Mouse (Mus musculus) lung, postnatal 0 days (tissue): ENCODE results near the gene Hs1bp3. TPM values are rescaled to one million over a fixed set of nuclear protein-coding genes. Genes with fewer than 3 reads are reported as not detected.

ENCODE experiments used
- ATAC-seq: fragments of 200-750 bp; cut with Nextera tagmentation; 2 replicates; pipeline ENCODE4 v1.8.0; 2017; ENCODE audit warnings: moderate library complexity
- DNase-seq: peaks from one replicate; pipeline ENCODE4 v3.0.0-alpha.2; 2016; ENCODE audit warnings: low spot score
- H3K27ac ChIP-seq: fragments of 300-500 bp; sonication (generic); 2 replicates; pipeline ENCODE4 v1.5.1; 2014; ENCODE audit warnings: antibody characterized with exemption, mild to moderate bottlenecking, low read length, mixed read lengths
- H3K27me3 ChIP-seq: fragments of 300-500 bp; sonication (generic); replicated peaks from 2 replicates; pipeline ENCODE4 v1.6.1; 2014; ENCODE audit warnings: low read length, mixed read lengths; ENCODE audit not compliant: insufficient read depth
- H3K36me3 ChIP-seq: fragments of 300-500 bp; sonication (generic); 2 replicates; pipeline ENCODE4 v1.6.1; 2014; ENCODE audit warnings: low read length, mixed read lengths; ENCODE audit not compliant: insufficient read depth
- H3K4me1 ChIP-seq: fragments of 300-500 bp; sonication (generic); 2 replicates; pipeline ENCODE4 v1.6.1; 2014; ENCODE audit warnings: antibody characterized with exemption, low read depth, low read length, mixed read lengths; ENCODE audit not compliant: insufficient read depth
- H3K4me2 ChIP-seq: fragments of 300-500 bp; sonication (generic); replicated peaks from 2 replicates; pipeline ENCODE4 v1.6.1; 2014; ENCODE audit warnings: low read depth, mild to moderate bottlenecking, low read length, moderate library complexity, mixed read lengths
- H3K4me3 ChIP-seq: fragments of 300-500 bp; sonication (generic); 2 replicates; pipeline ENCODE4 v1.5.1; 2014; ENCODE audit warnings: low read depth, low read length
- H3K9ac ChIP-seq: fragments of 300-500 bp; sonication (generic); replicated peaks from 2 replicates; pipeline ENCODE4 v1.6.1; 2014; ENCODE audit warnings: low read depth, mild to moderate bottlenecking
- H3K9me3 ChIP-seq: fragments of 300-500 bp; sonication (generic); 2 replicates; pipeline ENCODE4 v1.6.1; 2016; ENCODE audit warnings: low read length, mixed read lengths
- CTCF ChIP-seq: IDR thresholded peaks from 2 replicates; pipeline ENCODE4 v1.5.1; 2016; ENCODE audit warnings: antibody characterized with exemption, mild to moderate bottlenecking
- EP300 ChIP-seq: IDR thresholded peaks from 2 replicates; pipeline ENCODE4 v1.6.1; 2016; ENCODE audit warnings: antibody characterized with exemption, mild to moderate bottlenecking, control low read depth
- WGBS: fragments of 180-500 bp; shearing (Covaris S2); extraction: QIAGEN DNeasy Blood & Tissue Kit; methylation state at CpG from one replicate; pipeline ENCODE4 v1.1.7; 2014; 5-methylcytosine and 5-hydroxymethylcytosine counted together
- polyA plus RNA-seq: library from polyadenylated mRNA; unstranded; fragments of >200 nt; fragmentation: Nextera tagmentation; extraction: Ambion mirVana; gene quantifications from 2 replicates; pipeline ENCODE4 v1.2.1, GENCODE M21; 2015

Gene Hs1bp3
- polyA plus RNA-seq, 1 experiment from 2014 or later = 8.7 TPM

GRCm38 (mm10) chr12:8371746-8372510 is 58.7 kb downstream of the Hs1bp3 start:
- H3K27ac ChIP-seq = no peak overlapping the region
- WGBS = 57% methylated on average over 5 of the region's 5 CpGs

GRCm38 (mm10) chr12:8372511-8373180 is 59.4 kb downstream of the Hs1bp3 start:
- DNase-seq = no peak
- Histone ChIP-seq H3K9ac (no peak overlapping the region), H3K4me2 (no peak overlapping the region), H3K9me3 (no peaks in the 10 kb centered on the region), H3K4me1 (no peaks in the 10 kb centered on the region), H3K4me3 (no peak overlapping the region), H3K27ac (no peak overlapping the region), H3K27me3 (no peaks in the 10 kb centered on the region), H3K36me3 (no peaks in the 10 kb centered on the region)
- no peak for ATAC-seq
- TF ChIP-seq CTCF = no peak
- no peak for TF ChIP-seq EP300
- WGBS = 74% methylated on average over 7 of the region's 7 CpGs

More at GRCm38 (mm10) chr12:8371746-8372510, 58.7 kb downstream of the Hs1bp3 start:
- DNase-seq = no peak
- H3K4me1 ChIP-seq = no peaks in the 10 kb centered on the region
- H3K27me3 ChIP-seq = no peaks in the 10 kb centered on the region
- no peak for TF ChIP-seq CTCF
- TF ChIP-seq EP300 = no peak
- ATAC-seq = peak; percentile 35; the same call in 1 of the 2 replicates
- no peak overlapping the region for H3K4me3 ChIP-seq
- no peaks in the 10 kb centered on the region for H3K9me3 ChIP-seq
- H3K36me3 ChIP-seq = no peaks in the 10 kb centered on the region
- no peak overlapping the region for H3K4me2 ChIP-seq
- H3K9ac ChIP-seq = no peak overlapping the region

GRCm38 (mm10) chr12:8373741-8374140 is 60.5 kb downstream of the Hs1bp3 start:
- Histone ChIP-seq H3K27me3 (no peaks in the 10 kb centered on the region), H3K36me3 (no peaks in the 10 kb centered on the region), H3K4me3 (no peak overlapping the region), H3K9ac (no peak overlapping the region), H3K4me1 (no peaks in the 10 kb centered on the region), H3K27ac (no peak overlapping the region), H3K9me3 (no peaks in the 10 kb centered on the region), H3K4me2 (no peak overlapping the region)
- DNase-seq = no peak
- no peak for ATAC-seq
- TF ChIP-seq CTCF (no peak), EP300 (no peak)
- 72% methylated on average over 5 of the region's 5 CpGs for WGBS

GRCm38 (mm10) chr12:8377169-8377568 is 63.9 kb downstream of the Hs1bp3 start:
- no peak for ATAC-seq
- H3K27ac ChIP-seq = no peak overlapping the region
- H3K4me3 ChIP-seq = no peak overlapping the region
- no peaks in the 10 kb centered on the region for H3K27me3 ChIP-seq
- no peak for DNase-seq
- H3K9me3 ChIP-seq = no peaks in the 10 kb centered on the region
- H3K36me3 ChIP-seq = no peaks in the 10 kb centered on the region
- H3K4me2 ChIP-seq = no peak overlapping the region
- H3K9ac ChIP-seq = no peak overlapping the region
- WGBS = 84% methylated on average over 1 of the region's 1 CpGs
- no peaks in the 10 kb centered on the region; the same call in 1 of the 2 replicates for H3K4me1 ChIP-seq
- TF ChIP-seq EP300 = no peak
- TF ChIP-seq CTCF = no peak

- no peak overlapping the region for H3K4me3 ChIP-seq
- H3K27me3 ChIP-seq = no peaks in the 10 kb centered on the region
- no peak for ATAC-seq
- no peak overlapping the region for H3K4me2 ChIP-seq
- TF ChIP-seq EP300 (no peak), CTCF (no peak)
- H3K9me3 ChIP-seq = no peaks in the 10 kb centered on the region
- no peak overlapping the region for H3K27ac ChIP-seq
- H3K4me1 ChIP-seq = no peaks in the 10 kb centered on the region; the same call in 1 of the 2 replicates
- H3K9ac ChIP-seq = no peak overlapping the region
- no peak for DNase-seq
- no peaks in the 10 kb centered on the region for H3K36me3 ChIP-seq
- WGBS = 55% methylated on average over 9 of the region's 9 CpGs
These were observed 64.9 kb downstream of the Hs1bp3 start for GRCm38 (mm10) chr12:8377955-8378620.

GRCm38 (mm10) chr12:8379795-8380521 is 66.7 kb downstream of the Hs1bp3 start:
- WGBS = 31% methylated on average over 8 of the region's 8 CpGs
- Histone ChIP-seq H3K9ac (no peak overlapping the region), H3K4me2 (no peak overlapping the region), H3K27ac (peak overlapping the region; percentile 66; the same call in 1 of the 2 replicates), H3K36me3 (no peaks in the 10 kb centered on the region), H3K9me3 (no peaks in the 10 kb centered on the region), H3K4me3 (no peak overlapping the region), H3K4me1 (no peaks in the 10 kb centered on the region; the same call in 1 of the 2 replicates), H3K27me3 (no peaks in the 10 kb centered on the region)
- peak; percentile 95 for ATAC-seq
- TF ChIP-seq CTCF = no peak
- TF ChIP-seq EP300 = peak; percentile 92
- DNase-seq = peak; percentile 94
